Mouse (Mus musculus) forebrain, embryonic 15.5 days (tissue): ENCODE results near the gene Cygb. TPM values are rescaled to one million over a fixed set of nuclear protein-coding genes. Genes with fewer than 3 reads are reported as not detected.

Experiments used
- ATAC-seq: fragments of 200-750 bp; cut with Nextera tagmentation; replicated peaks from 2 replicates; pipeline ENCODE4 v1.8.0; 2017; ENCODE audit warnings: mild to moderate bottlenecking, moderate TSS enrichment, moderate library complexity
- H3K27ac ChIP-seq: fragments of 300-500 bp; sonication (generic); replicated peaks from 2 replicates; pipeline ENCODE4 v1.5.1; 2015; ENCODE audit warnings: mild to moderate bottlenecking, inconsistent platforms
- H3K27me3 ChIP-seq: fragments of 300-500 bp; sonication (generic); 2 replicates; pipeline ENCODE4 v1.6.1; 2015; ENCODE audit warnings: inconsistent platforms
- H3K36me3 ChIP-seq: fragments of 300-500 bp; sonication (generic); 2 replicates; pipeline ENCODE4 v1.6.1; 2015; ENCODE audit warnings: mild to moderate bottlenecking, inconsistent platforms
- H3K4me1 ChIP-seq: fragments of 300-500 bp; sonication (generic); 2 replicates; pipeline ENCODE4 v1.6.1; 2015; ENCODE audit warnings: inconsistent platforms
- H3K4me2 ChIP-seq: fragments of 300-500 bp; sonication (generic); replicated peaks from 2 replicates; pipeline ENCODE4 v1.6.1; 2015; ENCODE audit warnings: mild to moderate bottlenecking, inconsistent platforms
- H3K4me3 ChIP-seq: fragments of 300-500 bp; sonication (generic); 2 replicates; pipeline ENCODE4 v1.5.1; 2015; ENCODE audit warnings: mild to moderate bottlenecking, inconsistent platforms
- H3K9ac ChIP-seq: fragments of 300-500 bp; sonication (generic); replicated peaks from 2 replicates; pipeline ENCODE4 v1.6.1; 2015; ENCODE audit warnings: mild to moderate bottlenecking, inconsistent platforms
- H3K9me3 ChIP-seq: fragments of 300-500 bp; sonication (generic); 2 replicates; pipeline ENCODE4 v1.6.1; 2016; ENCODE audit warnings: inconsistent platforms
- WGBS: fragments of 180-500 bp; shearing (Covaris S2); methylation state at CpG from one replicate; pipeline ENCODE4 v1.1.7; 2015; ENCODE audit warnings: mixed read lengths; 5-methylcytosine and 5-hydroxymethylcytosine counted together
- polyA plus RNA-seq: library from polyadenylated mRNA; unstranded; fragments of >200 nt; fragmentation: Nextera tagmentation; extraction: Ambion mirVana; gene quantifications from 2 replicates; pipeline ENCODE4 v1.2.1, GENCODE M21; 2015

Cygb gene
- polyA plus RNA-seq, 1 experiment from 2014 or later: 16.4 TPM

GRCm38 (mm10) chr11:116661291-116661947, 7.3 kb upstream of the Cygb start:
- peak overlapping the region; percentile 95 for H3K27ac ChIP-seq
- H3K9me3 ChIP-seq: no peaks in the 10 kb centered on the region
- peak overlapping the region; percentile 36 for H3K9ac ChIP-seq
- H3K4me2 ChIP-seq: peak overlapping the region; percentile 36
- WGBS: 14% methylated on average over 13 of the region's 13 CpGs
- H3K27me3 ChIP-seq: no peaks in the 10 kb centered on the region
- H3K4me3 ChIP-seq: no peak overlapping the region; the same call in 1 of the 2 replicates
- peak; percentile 57 for ATAC-seq
- H3K36me3 ChIP-seq: no peaks in the 10 kb centered on the region
- H3K4me1 ChIP-seq: peaks cover 74% of the 10 kb centered on the region

- H3K27me3 ChIP-seq: no peaks in the 10 kb centered on the region
- H3K9ac ChIP-seq: no peak overlapping the region
- H3K4me1 ChIP-seq: peaks cover 82% of the 10 kb centered on the region
- H3K4me3 ChIP-seq: no peak overlapping the region
- peak overlapping the region; percentile 8; the same call in 1 of the 2 replicates for H3K4me2 ChIP-seq
- 44% methylated on average over 9 of the region's 9 CpGs for WGBS
- no peaks in the 10 kb centered on the region for H3K36me3 ChIP-seq
- no peak for ATAC-seq
- H3K27ac ChIP-seq: peak overlapping the region; percentile 95
- no peaks in the 10 kb centered on the region for H3K9me3 ChIP-seq
Measured at GRCm38 (mm10) chr11:116660181-116660580, 6.1 kb upstream of the Cygb start.

GRCm38 (mm10) chr11:116659027-116659621, 5.0 kb upstream of the Cygb start:
- Histone ChIP-seq H3K4me3 (no peak overlapping the region), H3K36me3 (no peaks in the 10 kb centered on the region), H3K4me1 (peaks cover 81% of the 10 kb centered on the region), H3K9ac (no peak overlapping the region), H3K27ac (peak overlapping the region; percentile 95; the same call in 1 of the 2 replicates), H3K4me2 (no peak overlapping the region), H3K27me3 (peaks cover 7% of the 10 kb centered on the region; the same call in 1 of the 2 replicates), H3K9me3 (no peaks in the 10 kb centered on the region)
- 85% methylated on average over 15 of the region's 15 CpGs for WGBS
- no peak for ATAC-seq

- Histone ChIP-seq H3K27ac (peak overlapping the region; percentile 21; the same call in 1 of the 2 replicates), H3K27me3 (peaks cover 7% of the 10 kb centered on the region; the same call in 1 of the 2 replicates), H3K4me2 (peak overlapping the region; percentile 53), H3K4me3 (no peak overlapping the region), H3K4me1 (peaks cover 81% of the 10 kb centered on the region), H3K9me3 (no peaks in the 10 kb centered on the region), H3K9ac (no peak overlapping the region), H3K36me3 (no peaks in the 10 kb centered on the region)
- WGBS: 49% methylated on average over 10 of the region's 10 CpGs
- no peak for ATAC-seq
Measured at GRCm38 (mm10) chr11:116658238-116658637, 4.1 kb upstream of the Cygb start.

- peak; percentile 70 for ATAC-seq
- peak overlapping the region; percentile 53 for H3K4me2 ChIP-seq
- H3K27ac ChIP-seq: peak overlapping the region; percentile 76
- peak overlapping the region; percentile 36 for H3K9ac ChIP-seq
- H3K9me3 ChIP-seq: no peaks in the 10 kb centered on the region
- no peaks in the 10 kb centered on the region for H3K36me3 ChIP-seq
- peaks cover 81% of the 10 kb centered on the region for H3K4me1 ChIP-seq
- WGBS: 7% methylated on average over 22 of the region's 22 CpGs
- peaks cover 7% of the 10 kb centered on the region; the same call in 1 of the 2 replicates for H3K27me3 ChIP-seq
- H3K4me3 ChIP-seq: peak overlapping the region; percentile 31
Measured at GRCm38 (mm10) chr11:116657311-116658223, 3.5 kb upstream of the Cygb start.

GRCm38 (mm10) chr11:116656348-116657191, 2.5 kb upstream of the Cygb start:
- Histone ChIP-seq H3K4me1 (peaks cover 76% of the 10 kb centered on the region), H3K27ac (peak overlapping the region; percentile 76), H3K4me3 (no peak overlapping the region), H3K4me2 (no peak overlapping the region), H3K27me3 (peaks cover 7% of the 10 kb centered on the region; the same call in 1 of the 2 replicates), H3K36me3 (no peaks in the 10 kb centered on the region), H3K9ac (no peak overlapping the region), H3K9me3 (no peaks in the 10 kb centered on the region)
- ATAC-seq: no peak
- WGBS: 44% methylated on average over 16 of the region's 16 CpGs

GRCm38 (mm10) chr11:116653709-116654221, 348 bp downstream of the Cygb start:
- Histone ChIP-seq H3K4me1 (peaks cover 61% of the 10 kb centered on the region), H3K9me3 (no peaks in the 10 kb centered on the region), H3K36me3 (no peaks in the 10 kb centered on the region), H3K27ac (peak overlapping the region; percentile 27; the same call in 1 of the 2 replicates), H3K27me3 (peaks cover 7% of the 10 kb centered on the region; the same call in 1 of the 2 replicates), H3K4me3 (peak overlapping the region; percentile 71), H3K4me2 (peak overlapping the region; percentile 99), H3K9ac (peak overlapping the region; percentile 87)
- ATAC-seq: peak; percentile 39
- under 1% methylated on average over 47 of the region's 47 CpGs for WGBS

- peak within 1 kb of the TSS; percentile 99 for H3K4me2 ChIP-seq
- peaks cover 59% of the 10 kb centered on the region for H3K4me1 ChIP-seq
- peak within 1 kb of the TSS; percentile 27; the same call in 1 of the 2 replicates for H3K27ac ChIP-seq
- H3K9me3 ChIP-seq: no peaks in the 10 kb centered on the region
- WGBS: 2% methylated on average over 10 of the region's 10 CpGs
- ATAC-seq: no peak
- H3K4me3 ChIP-seq: peak within 1 kb of the TSS; percentile 71
- H3K36me3 ChIP-seq: no peaks in the 10 kb centered on the region
- peak within 1 kb of the TSS; percentile 87 for H3K9ac ChIP-seq
- H3K27me3 ChIP-seq: peaks cover 7% of the 10 kb centered on the region; the same call in 1 of the 2 replicates
Measured at GRCm38 (mm10) chr11:116653234-116653633, 879 bp downstream of the Cygb start, which contains the start of gene Prcd. TSS of gene Prcd (plus strand) at chr11:116653534.

GRCm38 (mm10) chr11:116652330-116653098, 1.6 kb downstream of the Cygb start:
- peak overlapping the region; percentile 99 for H3K4me2 ChIP-seq
- ATAC-seq: no peak
- peaks cover 7% of the 10 kb centered on the region; the same call in 1 of the 2 replicates for H3K27me3 ChIP-seq
- no peak overlapping the region for H3K27ac ChIP-seq
- peak overlapping the region; percentile 87; the same call in 1 of the 2 replicates for H3K9ac ChIP-seq
- peaks cover 51% of the 10 kb centered on the region for H3K4me1 ChIP-seq
- H3K4me3 ChIP-seq: peak overlapping the region; percentile 71
- no peaks in the 10 kb centered on the region for H3K36me3 ChIP-seq
- no peaks in the 10 kb centered on the region for H3K9me3 ChIP-seq
- 65% methylated on average over 25 of the region's 25 CpGs for WGBS

GRCm38 (mm10) chr11:116651339-116651738, 2.8 kb downstream of the Cygb start:
- Histone ChIP-seq H3K27ac (no peak overlapping the region), H3K9me3 (no peaks in the 10 kb centered on the region), H3K27me3 (peaks cover 7% of the 10 kb centered on the region; the same call in 1 of the 2 replicates), H3K4me2 (0 out of 2 replicates have a peak overlapping the region, but pooled peaks have one; percentile 1), H3K9ac (no peak overlapping the region), H3K36me3 (no peaks in the 10 kb centered on the region), H3K4me1 (peaks cover 40% of the 10 kb centered on the region), H3K4me3 (no peak overlapping the region)
- WGBS: 69% methylated on average over 8 of the region's 8 CpGs
- no peak for ATAC-seq
